ENCODE assay signal across 30 mouse cellular contexts in the genomic region with DNA sequence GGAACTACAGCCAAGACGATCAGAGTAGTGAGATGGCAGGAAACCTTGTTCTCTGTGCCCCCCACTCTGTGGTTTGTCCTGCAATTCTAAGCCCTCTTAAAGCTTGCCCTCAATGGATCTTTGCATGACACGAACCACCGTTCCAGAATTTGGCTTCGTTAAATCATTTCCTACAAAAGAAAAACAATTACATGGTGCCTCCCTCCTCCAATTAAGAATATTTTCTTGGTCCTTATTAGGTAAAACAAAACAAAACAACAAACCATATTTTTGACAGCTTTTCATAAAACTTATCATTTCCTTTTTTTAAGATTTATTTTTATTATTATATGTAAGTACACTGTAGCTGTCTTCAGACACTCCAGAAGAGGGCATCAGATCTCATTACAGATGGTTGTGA.
"Had no signal": no experiment of that assay in that cellular context is flagged by ENCODE, and none has a peak within 500 bp of the region (broad histone marks: within the 10 kb centered on the region; RNA-seq: fewer than 3 reads in every experiment).

No protein-coding gene starts in this region.

- H3K9me3 ChIP-seq: limb, embryonic 10.5 days; limb, embryonic 12.5 days; limb, embryonic 13.5 days; limb, embryonic 15.5 days; liver, embryonic 12.5 days; liver, embryonic 13.5 days; liver, embryonic 15.5 days; lung, embryonic 15.5 days; megakaryocyte, embryonic 14.5 days; midbrain, embryonic 10.5 days; midbrain, embryonic 12.5 days; midbrain, embryonic 13.5 days; midbrain, embryonic 15.5 days; neural tube, embryonic 12.5 days had no signal

- ATAC-seq: liver, embryonic 12.5 days; liver, postnatal 0 days; lung, postnatal 0 days; midbrain, embryonic 13.5 days; midbrain, embryonic 15.5 days; midbrain, embryonic 16.5 days had no signal

- H3K4me1 ChIP-seq: limb, embryonic 15.5 days had no signal

- DNase-seq: left cerebral cortex, postnatal 4 days; liver; liver, embryonic 13.5 days; liver, postnatal 0 days; lung, adult 18-20 months; lung, adult 2 months; lung, embryonic 14.5 days; lung, postnatal 10 days; lung, postnatal 14 days; lung, postnatal 36 days; lung, postnatal 4 days; midbrain, embryonic 14.5 days had no signal

- H3K4me3 ChIP-seq: limb, embryonic 10.5 days; limb, embryonic 12.5 days; limb, embryonic 13.5 days; limb, embryonic 15.5 days; liver, embryonic 12.5 days; liver, embryonic 13.5 days; liver, embryonic 15.5 days; lung, embryonic 15.5 days; megakaryocyte, embryonic 14.5 days; midbrain, embryonic 10.5 days; midbrain, embryonic 12.5 days; midbrain, embryonic 13.5 days; midbrain, embryonic 15.5 days; myocyte; neural tube, embryonic 12.5 days had no signal

- H3K27me3 ChIP-seq: limb, embryonic 12.5 days; limb, embryonic 13.5 days; limb, embryonic 15.5 days; liver, embryonic 12.5 days; liver, embryonic 13.5 days; liver, embryonic 15.5 days; lung, embryonic 15.5 days; megakaryocyte, embryonic 14.5 days; midbrain, embryonic 13.5 days; midbrain, embryonic 15.5 days had no signal

- H3K36me3 ChIP-seq: limb, embryonic 10.5 days; limb, embryonic 12.5 days; limb, embryonic 13.5 days; limb, embryonic 15.5 days; liver, embryonic 12.5 days; liver, embryonic 13.5 days; liver, embryonic 15.5 days; lung, embryonic 15.5 days; midbrain, embryonic 10.5 days; midbrain, embryonic 12.5 days; midbrain, embryonic 13.5 days; midbrain, embryonic 15.5 days; neural tube, embryonic 12.5 days had no signal

- H3K27ac ChIP-seq: limb, embryonic 10.5 days; limb, embryonic 12.5 days; limb, embryonic 13.5 days; limb, embryonic 15.5 days; liver, embryonic 12.5 days; liver, embryonic 13.5 days; liver, embryonic 14.5 days; liver, embryonic 15.5 days; lung, embryonic 15.5 days; macrophage; midbrain, embryonic 10.5 days; midbrain, embryonic 12.5 days; midbrain, embryonic 13.5 days; midbrain, embryonic 15.5 days; neural tube, embryonic 12.5 days had no signal
